Mouse (Mus musculus) myocyte (in vitro differentiated cells): Measurements from ENCODE around the gene Hirip3.

Experiments
- CEBPB ChIP-seq: IDR thresholded peaks from 2 replicates; pipeline ENCODE4 v1.6.1; 2011; ENCODE audit warnings: mild to moderate bottlenecking, moderate library complexity; ENCODE audit not compliant: poor library complexity, insufficient read depth, severe bottlenecking
- E2F4 ChIP-seq: IDR thresholded peaks from one replicate; pipeline ENCODE4 v1.6.1; 2011; ENCODE audit warnings: mild to moderate bottlenecking, control low read depth, moderate library complexity; ENCODE audit not compliant: insufficient read depth
- MAX ChIP-seq: IDR thresholded peaks from one replicate; pipeline ENCODE4 v1.6.1; 2011; ENCODE audit warnings: low read depth, mild to moderate bottlenecking, control low read depth
- MYOD1 ChIP-seq, 3 experiments: IDR thresholded peaks; one replicate each; pipeline ENCODE4 v1.6.1; 2011; ENCODE audit warnings: control low read depth in 2 of 3, low read depth in 2 of 3, mild to moderate bottlenecking in 2 of 3, moderate library complexity in 1 of 3; ENCODE audit not compliant: insufficient read length in 2 of 3, control insufficient read depth in 1 of 3
- MYOG ChIP-seq, 3 experiments: IDR thresholded peaks; one replicate each; pipeline ENCODE4 v1.6.1; 2011; ENCODE audit warnings: control low read depth in 2 of 3, low read depth in 2 of 3, mild to moderate bottlenecking in 2 of 3; ENCODE audit not compliant: insufficient read length in 2 of 3, control insufficient read depth in 1 of 3, insufficient read depth in 1 of 3
- POLR2A ChIP-seq: IDR thresholded peaks from one replicate; pipeline ENCODE4 v1.6.1; 2011; ENCODE audit warnings: low read depth, mild to moderate bottlenecking, control low read depth, moderate library complexity; ENCODE audit not compliant: insufficient read length
- POLR2AphosphoS2 ChIP-seq: IDR thresholded peaks from one replicate; pipeline ENCODE4 v1.6.1; 2011; ENCODE audit warnings: low read depth, control low read depth; ENCODE audit not compliant: insufficient read length
- REST ChIP-seq: IDR thresholded peaks from one replicate; pipeline ENCODE4 v1.6.1; 2011; ENCODE audit warnings: mild to moderate bottlenecking, control low read depth, moderate library complexity; ENCODE audit not compliant: insufficient read depth, insufficient read length
- TCF12 ChIP-seq: IDR thresholded peaks from one replicate; pipeline ENCODE4 v1.6.1; 2011; ENCODE audit warnings: mild to moderate bottlenecking, control low read depth; ENCODE audit not compliant: poor library complexity, insufficient read depth, severe bottlenecking
- TCF3 ChIP-seq: IDR thresholded peaks from one replicate; pipeline ENCODE4 v1.6.1; 2011; ENCODE audit warnings: low read depth, control low read depth; ENCODE audit not compliant: insufficient read length
- USF1 ChIP-seq: IDR thresholded peaks from one replicate; pipeline ENCODE4 v1.6.1; 2011; ENCODE audit warnings: low read depth, mild to moderate bottlenecking, control low read depth, moderate library complexity

DNA sequence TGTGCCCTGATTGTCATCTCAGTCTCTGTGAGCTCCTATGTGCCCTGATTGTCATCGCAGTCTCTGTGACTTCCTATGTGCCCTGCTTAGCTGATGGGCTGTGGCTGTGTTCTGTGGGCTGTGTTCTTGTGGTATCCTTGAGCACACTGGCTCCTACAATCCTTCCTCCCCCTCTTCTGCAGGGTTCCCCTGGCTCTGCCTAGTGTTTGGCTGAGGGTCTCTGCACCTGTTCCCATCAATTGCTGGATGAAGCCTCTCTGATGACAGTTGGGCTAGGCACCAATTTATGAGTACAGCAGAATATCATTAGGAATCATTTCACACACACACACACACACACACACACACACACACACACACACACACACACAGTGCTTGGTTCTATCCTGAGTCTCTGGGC lies 28.5 kb upstream of the Hirip3 start:
- no peak for TF ChIP-seq POLR2A
- TF ChIP-seq POLR2AphosphoS2, result no peak
- TF ChIP-seq E2F4, result no peak
- TF ChIP-seq MYOD1 (IDR thresholded peaks at IDR 0.05; ENCODE audit: control insufficient read depth in 1 of 3, insufficient read length in 2 of 3, low read depth in 2 of 3), result peak in 1 of 3 experiments; percentile 36
- TF ChIP-seq MAX, result no peak
- TF ChIP-seq USF1, result no peak
- TF ChIP-seq CEBPB, result no peak
- no peak for TF ChIP-seq REST
- TF ChIP-seq TCF12, result no peak
- no peak for TF ChIP-seq MYOG (IDR thresholded peaks at IDR 0.05; ENCODE audit: control insufficient read depth in 1 of 3, insufficient read depth in 1 of 3, insufficient read length in 2 of 3, low read depth in 2 of 3)
- TF ChIP-seq TCF3, result no peak
